Mouse (Mus musculus): ENCODE measurements around the gene Cmc2. TPM values are rescaled to one million over a fixed set of nuclear protein-coding genes. Genes with fewer than 3 reads are reported as not detected.

Cmc2 gene
- 74.7 and 91.5 TPM in 2 replicates for polyA plus RNA-seq (2015; fragmentation: Nextera tagmentation; extraction: Ambion mirVana)

DNA sequence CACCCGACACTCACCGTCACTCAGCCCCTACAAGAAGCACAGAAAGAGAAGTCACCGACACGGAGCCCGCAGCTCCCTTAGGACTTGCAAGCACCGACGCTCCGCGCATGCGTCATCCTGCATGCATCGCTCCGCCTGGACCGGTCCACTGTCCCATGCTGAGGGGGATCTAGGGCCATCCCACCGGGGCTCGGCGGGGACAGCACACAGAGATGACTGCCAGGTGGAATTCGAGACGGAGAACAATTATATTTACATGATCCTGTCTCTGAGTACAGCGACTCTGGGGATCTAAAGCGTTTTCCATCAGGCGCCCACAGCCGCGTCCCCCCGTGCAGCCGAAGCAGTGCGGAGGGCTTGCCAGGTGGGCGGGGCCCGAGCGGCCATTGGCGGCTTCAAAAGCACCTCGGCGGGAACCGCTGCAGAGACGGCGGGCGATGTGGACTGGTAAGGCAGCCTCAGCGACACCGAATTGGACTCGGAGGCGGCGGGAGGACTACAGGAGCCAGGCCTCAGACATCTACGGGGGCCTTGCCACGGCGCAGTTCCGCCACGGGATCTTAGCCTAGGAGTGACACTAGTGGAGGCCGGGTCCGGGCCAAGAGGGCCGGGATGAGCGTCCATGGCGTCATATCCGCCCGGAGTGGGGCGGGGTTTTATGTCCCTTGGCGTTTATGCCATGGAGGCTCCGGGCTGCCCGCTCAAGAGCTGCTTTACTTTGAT, at the start of gene Cmc2, which contains the start of gene Cenpn:
Gene Cmc2, minus strand, starts transcription at position 119 of the 723 bp plus-strand sequence.
Gene Cenpn, plus strand, starts transcription at position 394 of the 723 bp plus-strand sequence.

DNA sequence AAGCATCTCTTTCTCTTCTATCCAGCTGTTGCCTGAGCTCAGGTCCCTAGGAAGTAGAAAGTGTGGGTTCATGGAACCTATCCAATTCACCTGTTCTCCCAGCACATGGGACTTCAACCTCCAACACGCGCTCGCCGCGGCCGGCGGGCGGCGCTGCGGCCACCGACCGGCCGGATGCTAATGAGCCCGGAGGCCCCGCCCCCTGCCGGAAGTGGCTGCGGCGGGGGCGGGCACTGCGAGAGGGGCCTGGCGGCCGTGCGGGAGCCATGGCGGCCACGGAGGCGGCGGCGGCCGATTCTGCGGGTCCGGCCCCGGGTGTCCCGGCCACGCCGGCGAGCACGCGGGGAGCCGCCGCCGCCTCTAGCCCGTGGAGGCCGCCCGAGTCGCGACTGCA, 21.9 kb upstream of the Cmc2 start, which contains the start of gene Atmin:
Gene Atmin, plus strand, starts transcription at position 233 of the 394 bp plus-strand sequence.

Other genes starting within 250 kb of the Cmc2 start
- 9.8 and 10.6 TPM in 2 replicates for gene Cdyl2, start 188.5 kb downstream of the Cmc2 start, polyA plus RNA-seq (2015; fragmentation: Nextera tagmentation; extraction: Ambion mirVana)
- gene Cenpn, start 275 bp upstream of the Cmc2 start, polyA plus RNA-seq (2015; fragmentation: Nextera tagmentation; extraction: Ambion mirVana), result 7.4 and 8.0 TPM in 2 replicates
- gene Atmin, start 21.9 kb upstream of the Cmc2 start, polyA plus RNA-seq (2015; fragmentation: Nextera tagmentation; extraction: Ambion mirVana), result 6.0 and 6.7 TPM in 2 replicates
- 0.21 and 0.43 TPM in 2 replicates for gene 1700030J22Rik, start 57.5 kb upstream of the Cmc2 start, polyA plus RNA-seq (2015; fragmentation: Nextera tagmentation; extraction: Ambion mirVana)
- gene Gcsh, start 72.1 kb upstream of the Cmc2 start, polyA plus RNA-seq (2015; fragmentation: Nextera tagmentation; extraction: Ambion mirVana), result 69.4 and 75.6 TPM in 2 replicates
- gene Pkd1l2, start 161.0 kb upstream of the Cmc2 start, polyA plus RNA-seq (2015; fragmentation: Nextera tagmentation; extraction: Ambion mirVana), result 0.02 and 0.14 TPM in 2 replicates
- 0.16 and 0.18 TPM in 2 replicates for gene Bco1, start 174.4 kb upstream of the Cmc2 start, polyA plus RNA-seq (2015; fragmentation: Nextera tagmentation; extraction: Ambion mirVana)
- gene Gan, start 236.7 kb upstream of the Cmc2 start, polyA plus RNA-seq (2015; fragmentation: Nextera tagmentation; extraction: Ambion mirVana), result 0.85 and 1.3 TPM in 2 replicates

All from skeletal muscle tissue, postnatal 0 days (tissue).